Mouse (Mus musculus): Measurements from ENCODE around the gene Dbx1.

Dbx1 gene

GRCm38 (mm10) chr7:49636491-49637115 is at the start of gene Dbx1:
Gene Dbx1 (minus strand): TSS chr7:49636849.
- no peak for DNase-seq (ENCODE audit: low spot score in 2 of 2)

GRCm38 (mm10) chr7:49678826-49679377 is 42.3 kb upstream of the Dbx1 start:
- no peak for DNase-seq (ENCODE audit: low spot score in 2 of 2)

- DNase-seq (ENCODE audit: low spot score in 2 of 2): no peak
Observed at GRCm38 (mm10) chr7:49678100-49678825, 41.6 kb upstream of the Dbx1 start.

GRCm38 (mm10) chr7:49677166-49677565 is 40.5 kb upstream of the Dbx1 start:
- no peak for DNase-seq (ENCODE audit: low spot score in 2 of 2)

GRCm38 (mm10) chr7:49676627-49677026 is 40.0 kb upstream of the Dbx1 start:
- no peak for DNase-seq (ENCODE audit: low spot score in 2 of 2)

GRCm38 (mm10) chr7:49668260-49668857 is 31.7 kb upstream of the Dbx1 start:
- no peak for DNase-seq (ENCODE audit: low spot score in 2 of 2)

- DNase-seq (ENCODE audit: low spot score in 2 of 2): no peak
Observed at GRCm38 (mm10) chr7:49663575-49663974, 26.9 kb upstream of the Dbx1 start.

GRCm38 (mm10) chr7:49662492-49663026 is 25.9 kb upstream of the Dbx1 start:
- DNase-seq (ENCODE audit: low spot score in 2 of 2): no peak

GRCm38 (mm10) chr7:49661811-49662491 is 25.3 kb upstream of the Dbx1 start:
- no peak for DNase-seq (ENCODE audit: low spot score in 2 of 2)

GRCm38 (mm10) chr7:49640709-49641305 is 4.2 kb upstream of the Dbx1 start:
- no peak for DNase-seq (ENCODE audit: low spot score in 2 of 2)

- no peak for DNase-seq (ENCODE audit: low spot score in 2 of 2)
Observed at GRCm38 (mm10) chr7:49639864-49640708, 3.4 kb upstream of the Dbx1 start.

GRCm38 (mm10) chr7:49638941-49639776 is 2.5 kb upstream of the Dbx1 start:
- DNase-seq (ENCODE audit: low spot score in 2 of 2): no peak

GRCm38 (mm10) chr7:49637851-49638663 is 1.4 kb upstream of the Dbx1 start:
- DNase-seq (ENCODE audit: low spot score in 2 of 2): no peak

- DNase-seq (ENCODE audit: low spot score in 2 of 2): no peak
Observed at GRCm38 (mm10) chr7:49637281-49637680, 632 bp upstream of the Dbx1 start.

- DNase-seq (ENCODE audit: low spot score in 2 of 2): no peak
Observed at GRCm38 (mm10) chr7:49635971-49636370, 678 bp downstream of the Dbx1 start.

GRCm38 (mm10) chr7:49635074-49635621 is 1.5 kb downstream of the Dbx1 start:
- DNase-seq (ENCODE audit: low spot score in 2 of 2): no peak

- no peak for DNase-seq (ENCODE audit: low spot score in 2 of 2)
Observed at GRCm38 (mm10) chr7:49634291-49635073, 2.2 kb downstream of the Dbx1 start.
